Mouse (Mus musculus) myocyte (in vitro differentiated cells): ENCODE measurements around the gene Lyve1.

Experiments used
- E2F4 ChIP-seq: IDR thresholded peaks from one replicate; pipeline ENCODE4 v1.6.1; 2011; ENCODE audit warnings: mild to moderate bottlenecking, control low read depth, moderate library complexity; ENCODE audit not compliant: insufficient read depth
- MAX ChIP-seq: IDR thresholded peaks from one replicate; pipeline ENCODE4 v1.6.1; 2011; ENCODE audit warnings: low read depth, mild to moderate bottlenecking, control low read depth
- MYOD1 ChIP-seq, 3 experiments: IDR thresholded peaks; one replicate each; pipeline ENCODE4 v1.6.1; 2011; ENCODE audit warnings: control low read depth in 2 of 3, low read depth in 2 of 3, mild to moderate bottlenecking in 2 of 3, moderate library complexity in 1 of 3; ENCODE audit not compliant: insufficient read length in 2 of 3, control insufficient read depth in 1 of 3
- MYOG ChIP-seq, 3 experiments: IDR thresholded peaks; one replicate each; pipeline ENCODE4 v1.6.1; 2011; ENCODE audit warnings: control low read depth in 2 of 3, low read depth in 2 of 3, mild to moderate bottlenecking in 2 of 3; ENCODE audit not compliant: insufficient read length in 2 of 3, control insufficient read depth in 1 of 3, insufficient read depth in 1 of 3
- POLR2A ChIP-seq: IDR thresholded peaks from one replicate; pipeline ENCODE4 v1.6.1; 2011; ENCODE audit warnings: low read depth, mild to moderate bottlenecking, control low read depth, moderate library complexity; ENCODE audit not compliant: insufficient read length
- POLR2AphosphoS2 ChIP-seq: IDR thresholded peaks from one replicate; pipeline ENCODE4 v1.6.1; 2011; ENCODE audit warnings: low read depth, control low read depth; ENCODE audit not compliant: insufficient read length
- REST ChIP-seq: IDR thresholded peaks from one replicate; pipeline ENCODE4 v1.6.1; 2011; ENCODE audit warnings: mild to moderate bottlenecking, control low read depth, moderate library complexity; ENCODE audit not compliant: insufficient read depth, insufficient read length
- SRF ChIP-seq: IDR thresholded peaks from one replicate; pipeline ENCODE4 v1.6.1; 2011; ENCODE audit warnings: low read depth; ENCODE audit not compliant: control insufficient read depth, insufficient read length
- TCF12 ChIP-seq: IDR thresholded peaks from one replicate; pipeline ENCODE4 v1.6.1; 2011; ENCODE audit warnings: mild to moderate bottlenecking, control low read depth; ENCODE audit not compliant: poor library complexity, insufficient read depth, severe bottlenecking
- TCF3 ChIP-seq: IDR thresholded peaks from one replicate; pipeline ENCODE4 v1.6.1; 2011; ENCODE audit warnings: low read depth, control low read depth; ENCODE audit not compliant: insufficient read length
- USF1 ChIP-seq: IDR thresholded peaks from one replicate; pipeline ENCODE4 v1.6.1; 2011; ENCODE audit warnings: low read depth, mild to moderate bottlenecking, control low read depth, moderate library complexity

DNA sequence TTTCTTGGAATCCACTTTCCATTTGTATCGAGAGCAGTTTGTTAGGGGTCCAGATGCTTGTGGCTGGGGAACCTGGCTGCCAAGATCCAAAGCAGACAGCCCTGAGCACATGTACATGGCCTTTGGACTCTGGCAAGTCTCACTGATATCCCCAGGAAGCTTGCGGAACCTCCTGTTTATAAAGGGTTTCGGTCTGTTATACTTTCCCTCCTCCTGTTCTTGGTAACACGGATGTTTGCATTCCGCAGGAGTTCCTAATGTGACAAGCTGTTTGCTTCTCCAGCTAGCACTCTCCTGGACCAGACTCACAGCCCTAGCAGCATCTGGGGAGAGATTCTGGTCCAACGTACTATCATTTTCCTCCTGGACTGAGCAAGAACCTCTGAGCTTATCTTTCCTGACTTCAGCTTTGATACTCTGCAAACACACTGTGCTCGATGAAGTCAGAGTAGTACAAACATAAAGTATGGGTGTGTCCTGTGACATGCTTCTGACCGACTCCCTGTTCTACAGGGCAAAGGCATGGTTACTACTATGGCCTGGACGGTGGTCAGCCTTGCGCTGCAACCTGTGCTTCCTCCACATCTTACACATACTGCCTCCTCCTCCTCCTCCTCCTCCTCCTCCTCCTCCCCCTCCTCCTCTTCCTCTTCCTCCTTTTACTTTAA lies 31.0 kb upstream of the Lyve1 start:
- TF ChIP-seq USF1 = no peak
- TF ChIP-seq POLR2A = no peak
- TF ChIP-seq MYOD1 (IDR thresholded peaks at IDR 0.05; ENCODE audit: control insufficient read depth in 1 of 3, insufficient read length in 2 of 3, low read depth in 2 of 3) = no peak
- TF ChIP-seq TCF12 = no peak
- no peak for TF ChIP-seq POLR2AphosphoS2
- TF ChIP-seq TCF3 = no peak
- no peak for TF ChIP-seq MAX
- TF ChIP-seq REST = no peak
- no peak for TF ChIP-seq E2F4
- TF ChIP-seq MYOG (IDR thresholded peaks at IDR 0.05; ENCODE audit: control insufficient read depth in 1 of 3, insufficient read depth in 1 of 3, insufficient read length in 2 of 3, low read depth in 2 of 3) = no peak
- no peak for TF ChIP-seq SRF
